Mouse (Mus musculus) lung, adult 2 months (tissue): ENCODE data around the gene Cmtm2a.
"Not testable (repeated sequence)": the region's sequence is repeated elsewhere in the genome, so short reads cannot be mapped to it uniquely, and the experiment has no call there.

Source experiments
- CTCF ChIP-seq: fragments of 200-500 bp; IDR thresholded peaks from 2 replicates; pipeline ENCODE4 v1.5.1; 2011; ENCODE audit warnings: mild to moderate bottlenecking, low read length, control low read depth; ENCODE audit not compliant: insufficient read depth
- POLR2A ChIP-seq: fragments of 200-500 bp; IDR thresholded peaks from 2 replicates; pipeline ENCODE4 v1.6.1; 2011; ENCODE audit warnings: low read depth, mild to moderate bottlenecking, control low read depth, low read length, borderline replicate concordance; ENCODE audit errors: extremely low read depth

DNA sequence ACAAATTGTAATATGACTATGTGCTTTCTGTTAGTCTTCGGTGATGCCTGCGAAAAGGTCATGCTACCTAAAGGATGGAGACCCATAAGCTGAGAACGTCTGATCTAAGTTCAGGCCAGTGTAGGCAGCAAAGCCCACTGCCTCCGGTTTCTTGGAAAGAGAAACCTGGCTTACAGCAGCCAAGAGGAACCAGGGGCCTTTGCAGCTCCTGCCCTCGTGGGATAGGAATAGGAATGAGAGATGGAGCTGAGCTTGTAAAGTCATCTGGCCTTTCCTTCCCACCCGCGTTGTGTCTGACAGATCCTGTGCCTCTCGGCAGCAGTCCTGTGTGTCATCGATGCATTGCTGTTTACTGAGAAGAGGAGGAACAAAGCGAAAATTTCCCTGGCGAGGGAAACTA, 28.3 kb upstream of the Cmtm2a start, which contains the start of gene Gm11020:
- not testable (repeated sequence) for TF ChIP-seq POLR2A, CTCF
